Mouse (Mus musculus): ENCODE measurements around the gene Flg.
A peak's percentile ranks its signal among the peaks of the same experiment; 100 is the strongest.

Gene Flg

DNA sequence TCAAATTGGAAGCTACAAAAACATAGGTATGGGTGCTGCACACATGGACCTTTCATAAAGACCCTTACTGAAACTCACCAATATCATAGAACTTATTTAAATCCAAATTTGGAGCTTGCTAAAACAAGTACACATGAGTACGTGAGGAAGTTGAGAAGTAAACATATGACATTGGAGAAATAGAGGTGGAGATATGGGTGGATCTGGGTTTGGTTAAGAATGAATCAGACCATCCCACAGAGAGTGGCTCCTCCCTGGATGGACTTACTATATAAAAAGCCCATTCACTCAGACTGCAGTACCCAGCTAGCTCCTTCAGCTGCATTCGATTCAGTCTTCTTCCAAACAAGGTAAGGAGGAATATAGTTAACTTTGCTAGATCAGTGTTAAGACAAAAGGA, at the start of gene Flg:
Gene Flg, plus strand, starts transcription at position 301 of the 400 bp plus-strand sequence.
- no peak for DNase-seq (ENCODE audit: low spot score in 2 of 2)

DNA sequence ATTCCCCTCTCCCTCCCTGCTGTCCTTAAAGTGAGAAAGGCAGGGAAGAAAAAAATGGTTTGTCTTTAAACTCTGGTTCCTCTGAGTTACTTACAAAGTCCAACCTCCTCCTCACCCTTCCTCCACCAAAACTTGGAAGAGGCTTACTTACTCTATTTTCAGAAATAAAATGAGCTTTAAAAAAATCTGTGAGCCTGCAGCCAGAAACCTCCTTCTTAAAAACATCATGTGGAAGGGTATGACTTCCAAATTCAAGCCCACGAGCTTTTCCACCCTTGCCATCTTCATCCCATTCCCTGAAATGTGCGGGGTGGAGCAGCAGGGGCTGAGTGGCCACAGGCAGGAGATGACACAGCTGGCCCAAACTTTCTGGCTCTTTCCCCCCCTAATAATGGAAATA, 24.2 kb downstream of the Flg start:
- DNase-seq (ENCODE audit: low spot score in 2 of 2): peak in 1 of 2 experiments; percentile 29

DNA sequence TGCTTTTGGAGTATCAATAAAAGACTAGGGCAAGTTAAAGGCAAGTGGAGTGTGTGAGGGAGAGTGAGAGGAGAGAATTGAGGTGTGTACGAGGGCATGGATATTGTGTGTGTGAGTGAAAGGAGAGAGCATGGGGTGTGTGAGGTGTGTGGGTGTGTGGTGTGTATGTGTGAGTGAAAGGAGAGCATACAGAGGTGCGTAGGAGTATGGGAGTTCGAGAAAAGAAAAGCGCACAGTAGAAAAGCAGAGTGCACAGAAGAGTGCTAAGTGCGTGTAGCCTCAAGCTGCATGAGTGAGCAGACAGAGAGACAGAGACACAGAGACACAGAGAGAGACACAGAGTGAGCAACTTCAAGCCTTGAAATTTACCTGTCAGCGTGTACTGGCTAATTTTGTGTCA, 26.5 kb downstream of the Flg start:
- DNase-seq (ENCODE audit: low spot score in 2 of 2): peak in 1 of 2 experiments; percentile 11

DNA sequence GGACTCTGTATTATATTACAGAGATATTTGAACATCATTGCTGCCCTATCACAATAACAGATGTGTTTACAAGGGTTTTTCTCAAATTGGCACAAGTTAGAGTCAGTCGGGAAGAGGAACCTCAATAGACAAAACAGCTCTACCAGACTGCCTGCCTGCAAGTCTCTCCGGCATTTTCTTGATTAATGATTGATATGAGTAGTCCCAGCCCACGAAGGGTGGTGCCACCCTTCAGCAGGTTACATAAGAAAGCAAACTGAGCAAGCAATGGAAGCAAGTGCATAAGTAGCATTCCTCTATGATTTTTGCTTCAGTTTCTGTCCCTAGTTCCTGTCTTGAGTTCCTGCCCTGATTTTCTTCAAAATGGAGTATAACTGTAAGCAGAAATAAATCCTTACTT, 28.6 kb downstream of the Flg start:
- no peak for DNase-seq (ENCODE audit: low spot score in 2 of 2)

DNA sequence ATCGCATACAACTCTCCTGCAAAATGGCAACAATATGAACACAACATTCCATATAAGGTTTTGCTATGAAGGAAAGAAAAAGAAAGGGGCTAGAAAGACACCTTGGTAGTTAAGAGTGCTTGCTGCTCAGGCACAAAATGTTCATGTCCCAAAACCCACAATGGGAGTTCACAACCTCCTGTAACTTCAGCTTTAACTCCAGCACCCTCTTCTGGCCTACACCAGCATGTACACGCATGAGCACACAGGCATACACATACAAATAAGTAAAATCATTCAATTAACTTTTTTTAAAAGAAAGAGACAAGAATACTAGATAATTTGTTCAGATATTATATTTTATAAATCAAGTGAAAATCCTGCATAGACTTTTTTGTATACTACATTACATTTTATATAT, 32.8 kb downstream of the Flg start:
- DNase-seq (ENCODE audit: low spot score in 2 of 2): no peak

DNA sequence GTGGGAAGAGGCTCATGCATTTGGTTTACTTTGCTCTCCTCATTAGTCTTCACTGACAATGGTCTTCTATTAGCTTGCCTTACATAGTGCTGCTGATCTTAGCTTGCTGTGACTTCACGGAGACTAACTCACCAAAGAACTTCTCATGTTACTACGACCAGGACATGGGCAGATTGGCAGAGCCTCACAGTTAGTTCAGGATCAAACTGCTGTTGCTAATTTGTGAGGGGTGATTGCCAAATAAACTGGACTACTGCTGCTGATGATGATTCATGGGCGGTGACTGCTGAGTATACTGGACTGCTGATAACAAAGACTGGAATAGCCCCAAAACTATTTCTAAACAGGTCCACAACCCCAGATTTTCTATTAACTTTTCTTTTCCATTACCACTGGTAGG, 38.0 kb downstream of the Flg start:
- DNase-seq (ENCODE audit: low spot score in 2 of 2): no peak

DNA sequence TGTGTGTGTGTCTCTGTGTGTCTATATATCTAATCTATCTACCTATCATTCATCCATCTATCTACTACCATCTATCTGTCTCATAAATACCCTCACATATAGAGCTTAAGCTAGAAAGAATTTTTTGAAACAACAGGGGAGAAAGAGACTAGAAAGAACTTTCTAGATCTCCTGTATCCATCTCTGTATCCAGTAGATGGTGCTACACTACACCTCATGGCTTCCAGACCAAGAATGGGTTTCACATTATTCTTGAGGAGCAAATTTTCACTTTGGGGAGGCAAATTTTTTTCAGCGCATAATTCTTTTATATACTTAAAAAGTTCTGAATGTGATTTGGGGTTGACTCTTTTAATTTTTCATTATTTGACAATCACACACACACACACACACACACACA, 41.1 kb downstream of the Flg start:
- DNase-seq (ENCODE audit: low spot score in 2 of 2): no peak

DNA sequence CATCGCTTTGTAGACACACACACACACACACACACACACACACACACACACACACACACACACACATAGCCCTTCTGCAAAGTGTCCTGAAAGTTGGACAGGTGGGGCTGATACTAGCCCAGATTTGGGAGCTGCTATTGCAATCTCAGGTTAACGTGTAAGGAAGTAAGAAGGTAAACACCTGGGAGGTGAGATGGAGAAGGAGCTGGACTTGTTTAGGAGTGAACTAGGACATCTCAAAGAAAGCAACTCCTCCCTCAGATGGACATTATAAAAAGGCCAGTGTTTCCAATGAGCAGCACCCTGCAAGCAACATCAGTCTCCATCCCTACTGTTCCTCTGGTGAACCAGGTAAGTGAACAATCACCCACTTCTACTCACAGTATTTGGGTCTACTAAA, 46.1 kb downstream of the Flg start, which contains the start of gene Hrnr:
Gene Hrnr, plus strand, starts transcription at position 301 of the 400 bp plus-strand sequence.
- DNase-seq (ENCODE audit: low spot score in 2 of 2): no peak

DNA sequence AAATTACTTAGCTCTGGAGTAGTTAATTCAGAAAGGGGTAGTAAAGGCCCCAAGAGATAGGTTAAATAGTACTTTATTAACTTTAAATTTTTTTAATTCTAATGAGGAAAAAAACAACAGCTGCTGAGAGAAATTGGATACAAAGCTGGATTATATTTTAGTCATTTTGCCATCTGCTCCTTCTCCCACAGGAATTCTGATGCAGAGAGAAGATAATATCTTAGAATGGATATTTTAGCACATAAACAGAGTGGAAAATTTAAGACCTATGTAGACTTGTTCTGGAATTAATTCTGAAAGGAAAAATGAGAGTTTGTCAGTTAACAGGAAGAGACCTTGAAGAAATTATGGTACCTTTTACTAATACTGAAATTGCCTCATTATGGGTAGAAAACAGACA, 64.4 kb downstream of the Flg start:
- DNase-seq (ENCODE audit: low spot score in 2 of 2): no peak

DNA sequence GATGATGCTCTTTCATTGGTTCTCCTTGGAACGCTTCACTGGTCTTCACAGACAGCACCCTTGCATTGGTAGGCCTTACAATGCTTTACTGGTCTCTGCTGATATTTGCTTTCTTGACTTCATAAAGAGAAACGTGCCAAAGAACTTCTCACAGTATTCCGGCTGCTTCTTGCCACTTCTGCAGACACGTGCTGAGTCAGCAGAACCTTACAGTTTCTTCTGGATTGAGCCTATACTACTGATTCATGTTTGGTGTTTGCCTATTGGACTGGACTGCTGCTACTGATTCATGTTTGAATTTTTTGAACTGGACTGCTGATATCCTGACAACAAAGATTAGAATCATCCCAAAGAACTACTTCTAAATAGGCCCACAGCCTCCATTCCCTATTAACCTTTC, 66.7 kb downstream of the Flg start:
- no peak for DNase-seq (ENCODE audit: low spot score in 2 of 2)
